Comparison of ENCODE assay signal across 21 mouse cellular contexts in genomic region chr5:124957491-124957890, GRCm38 (mm10). TPM values are rescaled to one million over a fixed set of nuclear protein-coding genes. Genes with fewer than 3 reads are reported as not detected.
DNase-seq lines count a peak whose midpoint lies in the region.
"Had no signal": no experiment of that assay in that cellular context is flagged by ENCODE, and none has a peak within 500 bp of the region (broad histone marks: within the 10 kb centered on the region; RNA-seq: fewer than 3 reads in every experiment).

No protein-coding gene starts in this region.

- H3K4me3 ChIP-seq in heart, embryonic 10.5 days, result no peak overlapping the region
- H3K4me3 ChIP-seq: embryonic facial prominence, embryonic 13.5 days; heart, adult 2 months; hindbrain, embryonic 13.5 days; intestine, embryonic 15.5 days; kidney, embryonic 15.5 days; megakaryocyte, embryonic 14.5 days had no signal

- H3K4me1 ChIP-seq in heart, embryonic 10.5 days, result peaks cover 19% of the 10 kb centered on the region

- no peaks in the 10 kb centered on the region for H3K27me3 ChIP-seq in heart, embryonic 10.5 days (ENCODE audit: insufficient read depth, poor library complexity, severe bottlenecking)
- H3K27me3 ChIP-seq: embryonic facial prominence, embryonic 13.5 days; hindbrain, embryonic 13.5 days; intestine, embryonic 15.5 days; kidney, embryonic 15.5 days had no signal

- no peak for DNase-seq in heart, embryonic 10.5 days (ENCODE audit: low spot score)
- no peak for DNase-seq in heart, postnatal 14 days
- DNase-seq in MN1 (ENCODE audit: low spot score), result peak; percentile 79
- peak; percentile 74 for DNase-seq in adrenal gland, postnatal 10 days
- peak; percentile 41 for DNase-seq in urinary bladder, postnatal 14 days (ENCODE audit: low spot score)
- no peak for DNase-seq in right cerebral cortex, adult 2 months (ENCODE audit: low spot score in 2 of 2)
- DNase-seq in layer of hippocampus, postnatal 10 days (ENCODE audit: low spot score in 2 of 2), result no peak
- DNase-seq in gastrocnemius, postnatal 25 days, result no peak
- DNase-seq: cerebellum, adult 9-10 months; gastrocnemius, postnatal 10 days; heart, adult 2 months; liver; liver, postnatal 0 days; lung, postnatal 14 days; right cerebral cortex, postnatal 14 days; thymus, postnatal 14 days had no signal

- intact Hi-C loops in heart, postnatal 14 days (cut with DNase I), result no loop called here

- H3K36me3 ChIP-seq in heart, embryonic 10.5 days, result no peaks in the 10 kb centered on the region
- H3K36me3 ChIP-seq: embryonic facial prominence, embryonic 13.5 days; hindbrain, embryonic 13.5 days; intestine, embryonic 15.5 days; kidney, embryonic 15.5 days had no signal

- H3K9me3 ChIP-seq in heart, embryonic 10.5 days, result no peaks in the 10 kb centered on the region
- H3K9me3 ChIP-seq: embryonic facial prominence, embryonic 13.5 days; hindbrain, embryonic 13.5 days; intestine, embryonic 15.5 days; kidney, embryonic 15.5 days had no signal

- WGBS in heart, embryonic 10.5 days, result 82% methylated on average over 5 of the region's 5 CpGs

- 0 out of 2 replicates have a peak overlapping the region, but pooled peaks have one; percentile 13 for H3K27ac ChIP-seq in heart, embryonic 10.5 days
- H3K27ac ChIP-seq: embryonic facial prominence, embryonic 13.5 days; heart, adult 2 months; hindbrain, embryonic 13.5 days; intestine, embryonic 15.5 days; kidney, embryonic 15.5 days had no signal

RNA-seq across cellular contexts. Expression of gene Rflna, which starts 45.5 kb away (rescaled TPM):
- polyA plus RNA-seq in heart, embryonic 10.5 days (2016; fragmentation: Nextera tagmentation; extraction: Ambion mirVana), result 1.1 and 2.6 TPM in 2 replicates
- under 1 TPM; 0.39 to 0.60 TPM for total RNA-seq in heart, postnatal 14 days (2021)
- 1 to 10 TPM; 4.3 TPM for total RNA-seq in adrenal gland, postnatal 10 days (2021)
- 1 to 10 TPM; 1.5 to 1.7 TPM for total RNA-seq in layer of hippocampus, postnatal 10 days (2021)
- total RNA-seq in gastrocnemius, postnatal 25 days (2021), result under 1 TPM; 0.33 to 0.43 TPM

Comparison
In these comparisons a context has a peak if more than half of its experiments do, and no peak if none do; other contexts are left out.
1. DNase-seq: peak in MN1 (single experiment), adrenal gland, postnatal 10 days (single experiment) and urinary bladder, postnatal 14 days (single experiment); none in heart, embryonic 10.5 days (single experiment), heart, postnatal 14 days (0 of 2), right cerebral cortex, adult 2 months (0 of 2), layer of hippocampus, postnatal 10 days (0 of 2) and gastrocnemius, postnatal 25 days (single experiment).